Mouse (Mus musculus): ENCODE results near the gene Rfx1.

The Rfx1 gene

DNA sequence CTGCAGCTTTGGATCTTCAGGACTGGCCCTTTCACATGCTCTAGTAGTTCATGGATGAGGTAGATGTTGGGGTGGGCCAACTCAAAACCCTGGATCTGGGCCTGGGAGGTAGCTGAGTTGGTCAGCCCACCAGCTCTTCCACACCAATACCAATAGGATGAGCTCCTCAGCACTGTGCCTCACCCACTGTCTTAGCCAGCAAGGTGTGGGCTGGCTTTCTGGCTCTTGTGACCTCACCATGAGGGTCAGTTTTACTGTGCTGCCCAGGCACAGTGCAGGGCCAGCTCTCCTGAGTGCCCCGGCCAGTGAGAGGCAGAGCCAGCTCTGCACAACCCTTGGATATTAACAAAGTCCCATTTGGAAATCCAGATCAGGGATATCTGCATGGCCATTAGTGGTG lies 8.8 kb upstream of the Rfx1 start:
- no peak for ATAC-seq (ENCODE audit: insufficient number of reproducible peaks, low FRiP score, low TSS enrichment)

- ATAC-seq (ENCODE audit: insufficient number of reproducible peaks, low FRiP score, low TSS enrichment) = no peak
Measured at GRCm38 (mm10) chr8:84059226-84059625, 7.4 kb upstream of the Rfx1 start.

- ATAC-seq (ENCODE audit: insufficient number of reproducible peaks, low FRiP score, low TSS enrichment) = no peak
Measured at GRCm38 (mm10) chr8:84060245-84060644, 6.4 kb upstream of the Rfx1 start.

DNA sequence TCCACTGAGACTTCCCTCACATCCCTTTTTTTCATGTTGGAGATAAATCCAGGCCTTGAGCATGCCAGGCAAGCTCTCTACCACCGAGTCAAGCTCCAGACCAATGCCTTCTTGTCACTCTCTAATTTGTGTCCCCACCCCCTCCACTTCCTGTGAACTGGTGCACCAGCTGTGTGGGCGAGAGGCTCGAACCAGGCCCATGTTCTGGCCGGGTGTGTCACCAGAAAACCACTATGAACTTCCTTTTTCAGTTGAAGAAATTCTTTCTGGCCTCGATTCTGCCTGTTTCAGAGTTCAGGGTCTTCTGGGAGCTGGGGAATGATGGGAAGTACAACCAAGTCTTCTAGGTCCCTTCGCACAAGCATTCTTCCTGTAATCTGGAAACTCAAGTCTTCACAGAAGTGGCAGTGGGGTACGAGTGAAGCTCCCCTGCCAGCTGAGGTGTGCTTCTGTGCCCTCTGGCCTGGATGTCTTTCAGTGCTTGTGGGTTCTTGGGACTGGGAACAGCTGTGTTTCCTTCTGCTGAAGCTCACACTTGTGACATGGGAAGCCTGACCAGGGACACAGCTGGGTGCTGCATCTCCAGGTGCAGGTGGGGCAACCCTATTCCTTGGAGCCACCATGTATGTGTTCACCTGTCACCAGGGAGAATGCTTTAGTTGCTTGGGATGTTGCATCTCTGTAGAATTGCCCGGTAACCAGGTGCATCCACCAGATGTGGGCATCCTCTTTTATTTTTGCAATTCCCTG lies 2.6 kb upstream of the Rfx1 start:
- no peak for ATAC-seq (ENCODE audit: insufficient number of reproducible peaks, low FRiP score, low TSS enrichment)

- no peak for ATAC-seq (ENCODE audit: insufficient number of reproducible peaks, low FRiP score, low TSS enrichment)
Measured at GRCm38 (mm10) chr8:84065037-84065436, 1.6 kb upstream of the Rfx1 start, which contains the start of gene Gm10643. Gm10643 (minus strand) TSS chr8:84065137.

- ATAC-seq (ENCODE audit: insufficient number of reproducible peaks, low FRiP score, low TSS enrichment) = no peak
Measured at GRCm38 (mm10) chr8:84065457-84066072, 1.1 kb upstream of the Rfx1 start.

- peak; percentile 22; the same call in 1 of the 2 replicates for ATAC-seq (ENCODE audit: insufficient number of reproducible peaks, low FRiP score, low TSS enrichment)
Measured at GRCm38 (mm10) chr8:84067047-84067573, 476 bp downstream of the Rfx1 start.

- no peak for ATAC-seq (ENCODE audit: insufficient number of reproducible peaks, low FRiP score, low TSS enrichment)
Measured at GRCm38 (mm10) chr8:84067911-84068310, 1.3 kb downstream of the Rfx1 start.

DNA sequence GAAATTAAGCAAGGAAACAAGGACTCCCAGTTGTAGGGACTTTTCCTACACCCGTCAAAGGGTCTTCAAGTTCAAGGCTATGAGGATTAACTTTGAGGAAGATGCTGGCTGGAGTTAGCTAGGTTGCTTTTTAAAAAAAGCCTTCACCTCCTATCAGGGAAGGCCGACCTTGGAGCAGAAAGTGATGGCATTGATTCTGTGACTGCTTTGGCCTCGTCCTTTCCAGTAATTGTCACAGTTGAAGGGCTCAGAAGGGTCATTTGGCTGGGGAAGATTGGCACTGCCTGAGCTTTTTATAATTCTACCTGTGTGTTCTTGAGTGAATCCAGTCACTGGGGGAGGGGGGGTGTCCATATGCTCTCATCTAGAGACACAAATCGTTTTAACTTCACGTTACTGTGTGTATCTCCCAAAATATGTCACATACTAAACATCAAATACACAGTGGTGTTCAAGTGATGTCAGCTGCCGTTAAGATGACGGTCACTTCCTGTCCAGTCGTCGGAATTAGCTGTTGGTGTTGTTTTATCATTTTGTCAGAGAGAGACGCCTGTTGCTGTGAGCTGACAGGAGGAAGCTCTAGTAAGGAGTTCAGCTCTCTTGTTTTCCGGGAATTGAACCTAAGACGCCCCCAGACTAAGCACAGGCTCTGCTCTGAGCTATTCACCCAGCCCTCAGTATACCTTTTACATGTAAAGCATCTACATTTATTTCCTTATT lies 1.8 kb downstream of the Rfx1 start:
- no peak for ATAC-seq (ENCODE audit: insufficient number of reproducible peaks, low FRiP score, low TSS enrichment)

- no peak for ATAC-seq (ENCODE audit: insufficient number of reproducible peaks, low FRiP score, low TSS enrichment)
Measured at GRCm38 (mm10) chr8:84069169-84069568, 2.5 kb downstream of the Rfx1 start.

DNA sequence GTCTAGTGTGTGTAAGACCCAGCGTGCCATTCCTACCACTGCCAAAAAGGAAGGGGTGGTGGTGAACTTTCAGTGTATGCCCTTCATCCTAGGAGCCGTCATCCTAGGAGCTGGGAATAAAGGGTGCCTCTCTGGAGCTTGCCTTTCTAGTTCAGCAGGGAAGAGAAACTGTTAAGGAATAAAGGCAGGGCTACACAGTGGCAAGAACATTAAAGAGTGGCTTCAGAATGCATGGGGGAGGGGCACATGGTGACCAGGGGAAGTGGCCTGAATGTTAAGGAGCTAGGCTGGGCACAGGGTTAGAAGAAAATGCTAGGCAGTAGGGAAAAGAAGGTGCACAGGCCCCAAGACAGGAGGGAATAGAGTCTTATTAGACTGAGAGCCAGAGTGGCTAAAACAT lies 3.1 kb downstream of the Rfx1 start:
- ATAC-seq (ENCODE audit: insufficient number of reproducible peaks, low FRiP score, low TSS enrichment) = no peak

DNA sequence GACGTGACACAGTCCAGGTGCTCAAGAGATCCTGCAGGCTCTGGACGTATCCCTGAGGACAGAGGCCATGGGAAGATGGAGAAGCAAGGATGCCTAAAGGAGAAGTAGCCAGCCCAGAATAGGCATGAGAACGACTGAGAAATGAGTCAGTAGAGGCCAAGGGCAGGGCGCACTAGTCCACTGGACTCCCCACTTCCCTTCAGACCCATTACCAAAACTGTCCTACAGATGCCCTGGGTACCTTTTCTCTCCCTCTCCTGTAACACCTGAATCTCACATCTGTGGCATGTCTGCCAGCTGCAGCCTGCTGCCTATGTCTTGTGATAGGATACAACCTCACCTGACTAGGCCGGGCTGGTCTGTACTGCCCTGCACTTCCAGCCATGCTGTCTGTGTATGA lies 3.6 kb downstream of the Rfx1 start:
- ATAC-seq (ENCODE audit: insufficient number of reproducible peaks, low FRiP score, low TSS enrichment) = no peak

- ATAC-seq (ENCODE audit: insufficient number of reproducible peaks, low FRiP score, low TSS enrichment) = no peak
Measured at GRCm38 (mm10) chr8:84070667-84071066, 4.0 kb downstream of the Rfx1 start.

DNA sequence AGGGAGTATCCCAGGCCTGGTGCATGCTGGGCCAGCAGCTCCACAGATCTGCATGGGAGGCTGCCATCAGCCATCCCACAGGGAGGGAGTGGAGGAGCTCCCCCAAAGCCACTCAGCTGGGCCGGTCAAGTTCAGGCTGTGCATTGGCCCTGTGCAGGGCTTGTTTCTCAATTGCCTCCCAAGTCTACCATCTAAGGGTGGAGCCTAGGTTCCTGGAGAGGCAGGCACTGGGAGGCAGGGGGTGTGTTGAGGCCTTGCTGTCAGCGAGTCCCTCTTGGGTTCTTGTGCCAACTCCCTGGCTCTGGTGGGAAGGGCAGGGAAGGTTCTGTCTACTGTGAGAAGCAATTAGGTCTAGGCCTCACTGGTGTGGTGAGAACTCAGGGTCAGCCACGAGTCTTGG lies 5.3 kb downstream of the Rfx1 start:
- no peak for ATAC-seq (ENCODE audit: insufficient number of reproducible peaks, low FRiP score, low TSS enrichment)

DNA sequence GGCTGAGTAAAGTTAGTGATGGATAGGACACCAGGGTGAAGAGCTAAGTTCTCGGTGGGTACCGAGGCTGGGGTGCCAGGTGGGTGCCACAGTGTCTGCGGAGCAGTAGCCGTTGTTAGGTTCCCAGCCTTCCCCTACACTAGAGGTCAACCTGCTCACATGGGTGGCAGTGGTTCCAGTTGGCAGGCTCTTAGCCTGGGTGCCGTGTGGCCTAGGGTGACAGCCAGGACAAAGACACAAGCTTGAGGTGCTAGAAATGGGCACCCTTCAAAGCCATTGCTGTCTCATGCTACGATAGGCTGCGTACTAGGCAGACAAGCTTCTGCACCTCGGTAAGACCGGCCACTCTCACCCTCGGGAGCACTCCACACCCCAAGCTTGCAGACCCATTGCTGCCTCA lies 5.7 kb downstream of the Rfx1 start:
- no peak for ATAC-seq (ENCODE audit: insufficient number of reproducible peaks, low FRiP score, low TSS enrichment)

DNA sequence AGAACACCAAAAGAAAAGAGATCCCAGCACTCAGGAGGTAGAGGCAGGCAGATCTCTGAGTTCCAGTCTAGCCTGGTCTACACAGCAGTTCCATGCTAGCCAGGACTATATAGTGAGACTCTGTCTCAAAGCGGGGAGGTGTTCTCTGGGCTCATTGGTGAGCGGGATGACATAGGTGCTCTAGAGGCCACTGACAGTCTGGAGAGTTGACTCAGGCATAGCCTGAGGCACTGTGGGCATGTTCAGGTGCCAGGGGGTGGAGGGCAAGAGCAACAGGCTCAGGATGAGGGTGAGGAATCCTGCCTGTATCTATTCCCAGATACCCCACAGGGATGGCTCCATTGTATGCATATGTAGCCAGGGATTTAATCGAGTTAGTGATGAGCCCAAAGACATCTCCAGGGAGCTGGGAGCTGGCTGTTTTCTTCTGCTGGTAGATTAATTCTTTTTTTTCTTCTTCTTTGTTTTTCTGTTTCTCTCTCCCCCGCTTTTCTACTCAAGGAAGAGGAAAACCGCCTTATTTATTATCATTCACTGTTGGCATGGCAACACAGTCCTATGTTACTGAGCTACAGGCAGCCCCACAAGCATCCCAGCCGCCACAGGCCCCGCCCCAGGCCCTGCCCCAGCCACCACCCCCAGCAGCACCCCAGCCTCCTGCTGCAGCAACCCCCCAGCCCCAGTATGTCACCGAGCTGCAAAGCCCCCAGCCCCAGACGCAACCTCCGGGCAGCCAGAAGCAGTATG lies 6.8 kb downstream of the Rfx1 start:
- no peak for ATAC-seq (ENCODE audit: insufficient number of reproducible peaks, low FRiP score, low TSS enrichment)

DNA sequence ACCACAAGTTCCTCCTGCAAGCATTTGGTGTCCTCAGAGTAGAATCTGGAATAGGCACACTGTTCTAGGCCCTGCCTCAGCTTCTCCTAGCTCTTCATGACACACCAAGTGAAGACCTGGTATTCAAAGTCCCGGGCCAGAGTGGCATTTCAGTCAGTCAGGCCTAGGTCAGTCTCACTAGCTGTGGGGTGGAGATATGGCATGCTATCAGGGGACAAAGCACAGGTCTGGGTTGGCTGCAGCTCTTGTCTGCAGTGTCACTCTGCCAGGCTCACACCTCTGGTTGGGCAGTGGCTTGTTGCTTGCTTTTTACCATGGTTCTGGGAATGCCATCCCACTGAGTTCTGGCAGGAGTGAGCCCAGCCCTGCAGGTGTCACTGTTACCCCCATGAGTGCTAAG lies 9.8 kb downstream of the Rfx1 start:
- no peak for ATAC-seq (ENCODE audit: insufficient number of reproducible peaks, low FRiP score, low TSS enrichment)

- no peak for ATAC-seq (ENCODE audit: insufficient number of reproducible peaks, low FRiP score, low TSS enrichment)
Measured at GRCm38 (mm10) chr8:84076849-84077248, 10.2 kb downstream of the Rfx1 start.

DNA sequence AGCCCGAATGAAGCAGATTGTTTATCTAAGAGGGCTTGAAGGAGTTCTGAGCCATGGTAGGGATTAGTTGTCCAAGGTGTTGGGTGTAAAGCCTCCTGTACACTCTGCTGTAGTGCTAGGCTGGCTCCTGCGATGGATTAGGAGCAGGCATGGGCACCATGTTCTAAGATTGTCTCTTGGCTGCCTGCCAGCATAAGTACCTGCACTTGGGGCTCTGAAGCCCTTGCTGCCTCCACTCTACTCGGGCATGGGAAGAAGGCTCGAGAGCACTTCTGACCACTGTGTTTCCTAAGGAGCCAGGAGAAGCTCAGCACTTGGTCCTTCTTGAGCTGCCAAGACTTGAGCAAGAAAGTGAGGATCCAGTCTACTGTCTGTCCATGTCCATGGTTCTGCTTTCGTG lies 12.6 kb downstream of the Rfx1 start:
- no peak for ATAC-seq (ENCODE audit: insufficient number of reproducible peaks, low FRiP score, low TSS enrichment)

DNA sequence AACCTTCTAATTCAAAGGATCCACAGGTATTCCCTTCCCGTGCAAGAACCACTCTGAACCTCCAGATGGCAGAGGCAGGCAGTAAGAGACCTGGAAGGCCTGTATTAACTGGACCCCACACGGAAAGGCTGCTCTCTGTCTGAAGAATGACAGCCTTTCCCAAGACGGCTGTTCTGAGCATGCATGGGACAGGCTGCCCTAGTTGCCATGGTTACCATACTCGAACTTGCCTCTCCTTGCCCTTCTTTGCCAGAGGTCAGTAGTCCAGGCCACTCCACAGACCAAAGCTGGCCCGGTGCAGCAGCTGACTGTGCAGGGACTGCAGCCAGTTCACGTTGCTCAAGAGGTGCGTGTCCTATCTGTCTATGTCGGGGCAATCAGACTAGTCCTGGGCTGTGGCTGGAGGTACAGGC lies 17.2 kb downstream of the Rfx1 start:
- ATAC-seq (ENCODE audit: insufficient number of reproducible peaks, low FRiP score, low TSS enrichment) = no peak
